Mouse (Mus musculus): ENCODE data around the gene Cx3cl1. TPM values are rescaled to one million over a fixed set of nuclear protein-coding genes. Genes with fewer than 3 reads are reported as not detected.
A peak's percentile ranks its signal among the peaks of the same experiment; 100 is the strongest.

Cx3cl1 gene
- total RNA-seq, 1 experiment from 2014 or later: 25.2 TPM

DNA sequence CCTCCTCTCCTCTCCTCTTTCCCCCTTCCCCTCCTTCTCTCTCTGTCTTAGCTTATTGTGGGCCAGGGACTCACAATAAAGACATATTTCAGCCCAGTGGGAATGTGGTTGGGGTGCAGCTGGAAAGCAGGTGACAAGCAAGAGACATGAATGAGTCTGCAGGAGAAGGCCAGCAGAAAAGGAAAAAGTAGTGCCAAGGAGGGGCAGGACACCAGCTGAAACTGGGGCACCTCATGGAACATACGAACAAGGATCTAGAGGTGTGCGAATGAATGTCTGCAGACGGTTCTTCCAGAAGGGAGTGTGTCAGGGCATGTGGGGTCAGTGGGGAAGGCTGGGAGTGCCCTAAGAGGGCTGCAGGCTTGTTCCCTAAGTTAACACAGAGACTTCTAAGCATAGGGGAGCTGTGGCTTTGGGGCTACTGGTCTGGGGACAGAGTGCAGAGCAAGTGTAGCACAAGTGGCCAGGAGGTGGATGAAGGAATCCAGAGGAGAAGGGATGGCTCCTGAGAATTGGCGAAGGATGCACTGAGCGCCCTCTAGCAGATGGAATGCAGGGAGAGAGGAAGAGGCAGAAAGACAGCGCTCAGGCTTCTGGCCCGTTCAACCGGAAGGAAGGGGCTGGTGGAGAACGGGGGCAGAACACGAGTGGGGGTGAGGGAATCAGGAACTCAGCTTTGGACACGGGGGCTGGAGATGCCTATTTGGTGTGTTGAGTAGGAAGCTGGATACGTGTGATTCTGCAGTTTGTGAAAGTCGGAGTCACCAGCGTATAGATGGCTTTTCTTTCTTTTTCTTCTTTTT, 29.7 kb downstream of the Cx3cl1 start:
- DNase-seq: peak; percentile 33

DNA sequence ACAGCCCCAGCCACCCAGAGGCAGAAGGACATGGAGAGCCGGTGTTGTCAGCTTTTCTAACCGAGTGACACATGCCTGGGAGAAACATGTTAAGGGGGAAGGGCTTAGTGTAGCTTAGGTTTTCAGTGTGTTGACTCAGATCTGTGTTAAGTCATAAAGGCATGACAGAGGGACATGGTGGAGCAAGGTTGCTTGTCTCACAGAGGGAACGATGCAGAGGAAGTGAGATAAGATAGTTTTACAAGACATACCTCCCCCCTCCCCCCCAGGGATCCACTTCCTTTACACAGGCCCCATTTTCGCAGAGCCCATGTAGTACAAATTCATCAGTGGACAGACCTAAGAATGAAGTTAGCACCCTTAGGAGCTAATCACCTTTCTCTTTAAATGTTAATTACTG, 30.6 kb downstream of the Cx3cl1 start:
- DNase-seq: no peak

DNA sequence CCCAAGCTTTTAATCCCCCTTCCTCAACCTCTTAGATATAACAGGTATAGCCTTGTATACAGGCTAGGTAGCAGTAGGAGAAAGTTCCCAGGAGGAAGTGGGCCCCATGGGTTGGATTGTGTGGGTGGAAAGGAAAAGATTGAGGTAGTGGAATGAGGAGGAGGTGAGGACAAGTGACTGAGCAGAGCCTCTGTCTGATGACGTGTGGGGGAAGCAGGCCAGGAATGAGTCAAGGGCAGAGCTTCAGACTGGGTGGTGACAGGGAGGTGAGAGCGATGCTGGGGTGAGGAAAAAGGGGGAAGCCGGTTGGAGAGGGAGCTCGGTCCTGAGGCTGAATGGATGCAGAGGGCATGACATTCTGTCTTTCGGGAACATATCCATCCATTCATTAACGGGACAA, 31.7 kb downstream of the Cx3cl1 start:
- DNase-seq: peak; percentile 43

DNA sequence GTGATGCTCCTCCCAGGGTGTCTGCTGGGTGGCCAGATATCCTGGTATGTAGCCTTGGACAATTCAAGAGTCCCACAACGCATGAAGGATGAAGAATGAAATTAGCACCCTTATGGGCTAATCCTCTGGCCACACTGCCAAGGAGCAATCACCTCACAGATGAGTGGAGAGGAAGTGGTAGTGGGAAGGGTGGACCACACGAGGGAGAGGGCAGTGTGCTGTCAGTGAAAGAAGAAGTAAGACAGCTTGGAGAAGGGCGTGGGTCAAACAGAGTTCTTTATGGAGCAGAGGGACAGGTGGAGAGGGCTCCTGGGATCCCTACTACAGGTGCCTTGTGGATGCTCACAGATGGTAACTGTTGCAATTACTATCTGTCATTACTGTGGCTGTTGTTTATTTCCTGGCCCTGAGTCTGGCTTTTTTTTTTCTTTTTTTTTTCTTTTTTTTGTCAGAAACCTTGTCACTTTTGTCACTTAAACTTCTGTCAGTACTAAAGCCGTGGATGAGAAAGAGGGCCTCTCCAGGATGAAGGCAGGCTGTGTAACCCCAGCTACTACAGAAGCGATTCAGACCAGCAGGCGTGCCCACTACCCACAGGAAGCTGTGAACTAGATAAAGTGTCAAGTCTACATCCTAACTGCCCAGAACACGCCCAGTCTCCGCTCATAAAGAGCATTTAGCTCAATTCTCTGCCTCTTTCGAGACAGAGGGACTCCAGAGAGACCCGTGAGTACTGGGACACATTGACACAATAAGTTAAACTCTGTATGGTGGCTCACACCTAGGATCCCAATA, 32.9 kb downstream of the Cx3cl1 start:
- DNase-seq: no peak

DNA sequence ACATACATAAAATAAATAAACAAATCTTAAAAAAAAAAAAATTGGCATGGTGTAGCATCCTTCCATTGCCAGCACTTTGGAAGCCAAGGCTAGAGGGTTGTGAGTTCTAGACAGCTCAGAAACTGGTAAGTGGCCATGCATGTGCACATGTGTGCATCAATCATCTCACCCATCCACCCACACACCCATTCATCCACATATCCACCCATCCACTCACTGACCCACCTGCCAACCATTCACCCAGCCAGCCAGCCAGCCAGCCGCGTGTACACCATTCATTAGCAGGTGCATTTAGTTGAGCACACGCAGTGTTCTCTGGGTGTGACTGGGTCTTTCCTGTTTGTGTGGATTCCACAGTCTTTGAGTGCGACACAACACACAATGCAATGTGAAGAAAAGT, 34.0 kb downstream of the Cx3cl1 start:
- DNase-seq: no peak

DNA sequence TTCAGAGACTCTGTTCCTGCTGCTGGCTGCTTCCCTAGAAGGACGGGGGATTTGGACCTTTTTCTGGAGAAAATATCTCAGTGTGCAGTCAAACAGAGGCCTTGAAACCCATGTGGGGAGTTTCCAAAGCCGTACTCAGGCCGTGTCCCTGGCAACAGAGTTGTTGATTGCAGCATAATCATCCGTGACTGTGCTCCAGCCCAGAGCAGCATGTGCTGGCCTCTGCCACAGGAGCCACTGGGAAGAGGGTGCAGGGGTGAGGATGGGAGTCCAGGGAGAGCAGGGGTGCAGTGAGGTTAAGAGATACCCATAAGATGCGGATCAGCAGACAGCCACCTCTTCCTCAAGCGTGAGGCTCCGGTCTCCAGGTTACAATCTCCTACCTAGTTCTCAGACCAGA, 35.7 kb downstream of the Cx3cl1 start:
- DNase-seq: peak; percentile 55

DNA sequence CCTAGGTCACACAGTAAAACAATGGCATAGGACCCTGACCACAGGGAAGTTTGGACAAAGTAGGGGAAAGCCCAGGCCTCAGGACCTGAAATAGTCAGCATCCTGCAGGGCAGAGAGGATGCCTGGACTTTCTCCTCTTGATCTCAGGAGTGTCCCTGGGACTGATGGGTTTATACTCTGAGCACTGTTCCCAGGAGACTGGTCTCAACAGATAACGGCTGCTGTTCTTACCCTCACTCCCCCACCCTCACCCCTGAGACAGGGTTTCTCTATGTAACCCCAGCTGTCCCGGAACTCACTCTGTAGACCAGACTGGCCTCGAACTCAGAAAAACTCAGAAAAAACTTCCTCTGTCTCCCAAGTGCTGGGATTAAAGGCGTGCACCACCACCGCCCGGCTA, 36.6 kb downstream of the Cx3cl1 start:
- no peak for DNase-seq

DNA sequence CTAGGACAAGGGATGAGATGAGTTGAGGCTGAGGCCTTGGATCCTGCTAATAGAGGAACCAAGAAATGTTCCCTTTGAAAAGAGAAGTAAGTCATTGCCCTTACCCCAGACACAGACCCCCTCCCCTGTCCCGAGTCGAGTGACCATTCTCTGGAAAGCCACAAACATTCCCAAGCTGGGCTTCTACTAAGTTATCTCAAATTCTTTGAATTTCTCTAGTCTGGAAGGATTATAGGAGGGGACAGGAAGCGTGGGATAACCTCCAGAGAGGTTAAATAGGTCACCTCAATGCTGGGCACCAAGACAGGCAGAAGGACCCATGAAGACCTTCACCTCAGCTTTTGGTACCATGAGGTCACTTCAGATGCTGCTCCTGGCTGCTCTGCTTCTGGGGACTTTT, 38.3 kb downstream of the Cx3cl1 start, which contains the start of gene Ccl17:
Ccl17 (plus strand) TSS at position 301 of the 400 bp plus-strand sequence.
- no peak for DNase-seq

DNA sequence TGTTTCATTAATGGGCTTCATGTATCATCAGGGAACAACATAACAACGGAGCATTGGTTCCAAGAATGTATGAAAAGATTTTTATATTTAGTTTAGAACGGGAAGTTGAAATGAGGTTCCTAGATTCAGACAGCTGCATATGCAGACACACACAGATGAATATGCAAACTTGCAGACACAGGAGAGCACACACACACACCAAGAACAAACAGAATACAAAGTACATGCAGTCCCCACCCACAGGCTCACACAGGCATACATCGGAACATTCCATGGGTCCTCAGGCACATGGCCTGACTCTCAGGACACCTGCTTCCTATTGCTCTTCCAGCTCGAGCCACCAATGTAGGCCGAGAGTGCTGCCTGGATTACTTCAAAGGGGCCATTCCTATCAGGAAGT, 39.0 kb downstream of the Cx3cl1 start:
- DNase-seq: no peak

DNA sequence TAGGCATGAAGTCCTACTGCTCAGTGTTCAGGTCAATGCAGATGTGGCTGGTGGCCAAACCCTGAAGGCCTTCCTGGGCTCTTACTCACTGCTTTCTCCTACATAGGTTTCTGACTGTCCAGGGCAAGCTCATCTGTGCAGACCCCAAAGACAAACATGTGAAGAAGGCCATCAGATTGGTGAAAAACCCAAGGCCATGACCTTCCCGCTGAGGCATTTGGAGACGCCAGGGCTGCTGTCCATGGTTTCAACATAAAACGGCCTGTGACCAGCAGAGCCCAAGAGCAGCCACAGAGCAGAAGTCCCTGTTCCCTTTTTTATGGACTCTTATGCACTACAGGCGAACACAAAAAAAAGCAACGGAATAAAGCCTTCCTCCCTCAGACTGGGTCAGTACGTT, 39.8 kb downstream of the Cx3cl1 start:
- peak; percentile 46 for DNase-seq

DNA sequence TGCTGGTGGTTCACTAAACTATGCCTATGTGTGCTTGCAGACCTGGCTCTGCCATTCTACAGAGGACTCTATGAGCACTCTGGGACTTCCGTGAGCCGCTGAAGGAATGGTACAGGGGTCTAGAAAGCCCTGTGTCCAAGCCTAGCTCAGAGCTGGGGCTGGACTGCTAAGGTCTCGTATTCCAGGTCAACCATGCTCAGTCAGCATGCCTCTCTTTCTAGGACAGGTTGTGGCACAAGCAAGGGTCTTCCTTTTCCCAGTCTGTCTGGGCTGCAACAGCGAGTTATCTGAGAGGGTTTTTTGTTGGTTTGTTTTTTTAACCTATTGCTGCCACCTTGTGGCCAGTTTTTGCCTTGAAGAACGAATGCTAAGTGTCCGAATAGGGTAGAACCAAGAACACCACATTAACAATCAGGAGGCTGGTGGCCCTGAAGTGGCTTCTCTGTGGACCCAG, 40.9 kb downstream of the Cx3cl1 start:
- DNase-seq: peak; percentile 77

DNA sequence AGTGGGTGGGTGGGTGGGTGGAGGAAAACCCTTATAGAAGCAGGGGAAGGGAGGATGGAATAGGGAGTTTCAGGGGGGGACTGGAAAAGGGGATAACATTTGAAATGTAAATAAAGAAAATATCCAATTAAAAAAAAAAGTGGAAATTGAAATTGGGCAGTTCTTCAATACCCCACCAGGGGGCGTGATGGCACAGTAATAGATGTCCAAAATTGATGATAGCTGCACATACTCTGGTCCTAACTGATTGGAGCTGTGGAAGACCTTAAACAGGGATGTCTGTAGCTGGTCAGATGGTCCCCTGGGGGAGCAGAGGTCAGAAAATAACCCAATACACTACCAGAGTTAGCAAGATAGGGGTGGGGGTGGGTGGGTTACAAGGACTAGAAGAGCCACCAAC, 42.7 kb downstream of the Cx3cl1 start:
- DNase-seq: no peak

DNA sequence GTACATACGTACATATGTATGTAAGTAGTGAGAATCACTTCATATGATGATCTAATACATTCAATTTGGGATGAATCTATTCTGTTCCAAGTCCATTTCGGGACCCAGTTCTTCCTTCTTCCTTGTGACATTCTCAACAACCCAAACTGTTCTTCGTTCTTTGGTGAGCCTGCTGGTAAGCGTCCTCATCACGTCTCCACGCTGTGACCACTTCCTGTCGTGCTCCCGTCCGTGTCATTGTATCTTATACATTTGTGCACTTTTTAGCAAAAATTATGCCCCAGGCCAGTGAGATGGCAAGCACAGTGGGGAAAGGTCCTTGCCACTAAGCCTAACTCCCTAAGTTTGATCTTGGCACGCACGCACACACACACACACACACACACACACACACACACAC, 46.1 kb downstream of the Cx3cl1 start:
- DNase-seq: no peak

DNA sequence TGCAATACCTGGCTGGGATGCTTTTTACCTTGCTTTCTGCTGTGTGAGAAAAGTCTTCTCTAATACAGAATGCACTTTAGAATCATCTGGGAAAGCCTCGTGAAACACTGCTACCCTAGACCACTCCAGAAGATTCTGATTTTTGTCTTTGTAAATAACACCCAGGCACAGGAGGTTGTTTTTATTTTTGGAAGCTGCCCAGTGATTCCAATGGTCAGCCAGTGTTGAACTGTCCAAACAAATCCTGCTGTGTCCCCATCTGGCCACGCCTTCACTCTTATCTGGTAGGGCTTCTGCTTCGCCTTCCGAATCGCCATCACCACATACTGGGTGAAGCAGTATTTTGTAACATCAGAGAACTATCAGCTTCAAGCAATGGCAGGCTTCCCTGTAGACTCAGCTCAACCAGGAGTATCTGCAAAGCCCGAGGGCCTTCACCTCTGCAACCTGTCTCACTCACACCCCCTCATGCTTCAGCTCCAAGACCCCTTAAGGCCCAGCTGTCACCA, 47.9 kb downstream of the Cx3cl1 start:
- no peak for DNase-seq

DNA sequence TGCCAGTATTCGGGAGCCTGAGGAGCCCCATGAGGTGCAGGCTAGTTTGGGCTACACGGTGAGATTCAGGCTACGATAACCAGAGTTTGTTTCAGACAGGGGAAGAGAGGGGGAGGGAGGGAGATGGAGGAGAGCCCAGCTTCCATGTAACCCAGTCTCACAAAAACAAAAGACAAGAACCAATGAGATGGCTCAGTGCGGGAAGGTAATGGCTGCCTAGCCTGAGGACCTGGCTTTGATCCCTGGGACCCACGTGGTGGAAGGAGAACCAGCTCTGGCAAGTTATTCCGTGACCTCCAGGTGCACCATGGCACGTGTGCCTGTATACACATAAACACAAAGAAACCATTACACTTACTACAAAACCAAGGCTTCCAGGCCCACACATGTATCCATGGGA, 48.7 kb downstream of the Cx3cl1 start:
- DNase-seq: no peak

DNA sequence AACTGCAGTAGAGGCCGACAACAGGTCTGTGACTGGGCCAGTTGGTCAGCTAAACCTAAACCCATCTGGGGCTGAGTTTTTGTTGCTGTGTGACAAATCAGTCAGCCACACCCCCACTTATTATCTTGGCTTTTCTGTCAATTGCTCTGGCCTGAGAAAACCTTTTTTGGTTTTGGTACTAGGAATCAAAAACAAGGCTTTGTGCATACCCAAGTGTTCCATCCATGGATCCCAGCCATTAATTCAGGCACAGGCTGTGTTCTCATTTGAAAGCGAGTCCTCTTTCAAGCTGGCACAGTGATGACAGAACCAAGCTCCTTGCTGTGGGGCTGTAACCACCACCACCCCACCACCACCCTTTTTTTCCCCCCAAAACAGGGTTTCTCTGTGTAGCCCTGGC, 49.6 kb downstream of the Cx3cl1 start:
- no peak for DNase-seq

DNA sequence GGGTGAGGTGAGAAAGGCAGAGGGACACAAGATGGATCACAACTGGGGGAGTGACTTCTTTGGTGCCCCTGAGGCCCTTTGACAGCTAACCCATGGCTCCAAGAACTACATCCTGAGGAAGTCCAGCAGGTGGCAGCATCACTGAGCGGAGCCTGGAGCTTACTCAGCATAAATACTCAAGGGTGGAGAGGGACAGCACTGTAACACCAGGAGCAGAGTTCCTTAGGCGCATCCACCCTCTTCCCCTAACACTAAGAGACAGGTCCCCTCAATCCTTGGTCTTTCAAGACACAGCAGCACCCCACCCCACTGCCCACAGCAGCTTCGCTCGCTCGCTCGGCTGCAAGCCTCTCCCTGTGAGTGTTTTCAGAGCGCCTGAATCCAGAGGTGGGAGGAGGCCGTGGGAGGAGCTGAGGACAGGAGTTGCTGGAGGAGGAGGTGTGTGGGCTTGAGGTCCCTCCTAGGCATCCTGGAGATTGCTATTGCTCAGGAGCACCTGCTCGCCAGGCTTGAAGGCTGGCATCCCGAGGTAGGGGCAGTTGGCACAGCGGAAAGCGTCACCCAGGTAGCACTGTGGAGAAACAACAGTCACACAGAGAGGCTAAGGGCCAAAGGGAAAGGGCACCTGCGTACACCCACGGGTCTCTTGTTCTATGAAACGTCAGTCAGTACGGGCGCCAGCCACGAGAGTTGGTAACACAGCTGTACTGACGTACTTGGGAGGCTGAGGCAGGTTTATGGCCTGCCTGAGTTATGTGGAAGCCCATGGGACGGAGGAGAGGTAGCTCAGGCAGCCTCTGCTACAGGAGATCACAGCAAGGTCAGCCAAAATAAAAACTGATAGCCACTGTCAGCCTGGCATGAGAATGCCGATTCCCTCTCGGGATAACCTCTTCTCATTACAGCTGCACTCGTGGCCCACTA, 51.1 kb downstream of the Cx3cl1 start:
- DNase-seq: peak; percentile 55

DNA sequence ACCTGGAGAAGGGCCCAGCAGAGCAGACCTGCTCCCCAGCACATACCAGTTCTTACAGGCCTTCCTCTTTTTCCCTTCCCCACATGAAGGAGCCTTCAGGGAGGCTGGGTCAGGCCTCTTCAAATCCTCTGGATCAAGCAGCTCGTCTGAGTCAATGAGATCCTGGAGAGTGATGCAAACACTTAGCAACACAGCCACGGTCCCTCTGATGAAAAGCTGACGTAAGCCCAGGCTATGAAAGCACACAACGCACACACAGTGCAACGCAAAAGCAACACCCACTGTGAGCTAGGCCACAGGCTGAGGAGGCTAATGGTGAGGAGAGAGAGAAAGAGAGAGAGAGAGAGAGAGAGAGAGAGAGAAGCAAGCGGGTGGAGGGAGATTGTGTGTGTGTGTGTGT, 53.4 kb downstream of the Cx3cl1 start:
- no peak for DNase-seq

DNA sequence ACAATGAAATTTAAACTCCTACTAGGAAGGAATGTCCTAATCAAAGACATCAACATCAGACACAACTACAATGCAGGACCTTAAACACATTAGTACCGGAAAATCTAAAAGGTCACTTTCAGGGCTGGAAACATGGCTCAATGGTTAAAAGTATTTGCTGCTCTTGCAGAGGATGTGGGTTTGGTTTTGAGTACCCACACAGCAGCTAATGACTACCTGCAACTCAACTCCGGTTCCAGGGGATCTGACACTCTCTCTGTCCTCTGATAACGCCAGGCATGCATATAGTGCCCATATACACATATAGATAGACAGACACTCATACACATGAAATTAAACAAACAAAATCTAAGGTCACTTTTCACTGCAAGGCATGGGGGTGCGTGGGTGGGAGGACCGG, 54.4 kb downstream of the Cx3cl1 start:
- DNase-seq: no peak

DNA sequence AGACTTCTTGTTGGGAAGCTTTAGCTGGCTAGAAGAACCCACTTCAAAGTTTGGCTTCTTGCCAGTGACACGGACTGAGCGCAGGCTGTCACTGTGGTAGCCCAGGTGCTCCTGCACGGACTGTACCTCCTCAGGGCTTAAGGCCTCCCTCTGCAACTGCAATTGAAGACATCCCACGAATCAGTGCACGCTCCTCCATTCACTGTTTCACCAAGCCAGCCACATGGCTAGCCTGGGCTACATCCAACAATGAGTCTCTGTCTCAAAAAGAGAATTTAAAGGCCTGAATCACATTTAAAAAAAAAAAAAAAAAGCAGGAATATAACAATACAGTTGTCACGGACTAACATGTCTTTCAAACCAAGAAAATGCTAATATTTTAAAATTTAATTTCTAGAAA, 56.5 kb downstream of the Cx3cl1 start:
- no peak for DNase-seq

Measured in adrenal gland, postnatal 25 days (tissue).